Mouse (Mus musculus) stomach, postnatal 0 days (tissue): ENCODE data around the gene Zfhx3. TPM values are rescaled to one million over a fixed set of nuclear protein-coding genes. Genes with fewer than 3 reads are reported as not detected.

Experiments used
- ATAC-seq: fragments of 200-750 bp; cut with Nextera tagmentation; 2 replicates; pipeline ENCODE4 v1.8.0; 2017; ENCODE audit not compliant: low FRiP score, low TSS enrichment
- DNase-seq: peaks from one replicate; pipeline ENCODE4 v3.0.0-alpha.2; 2016; ENCODE audit warnings: low spot score
- H3K27ac ChIP-seq: fragments of 300-500 bp; sonication (generic); replicated peaks from 2 replicates; pipeline ENCODE4 v1.5.1; 2014; ENCODE audit warnings: mild to moderate bottlenecking, control low read depth
- H3K27me3 ChIP-seq: fragments of 300-500 bp; sonication (generic); 2 replicates; pipeline ENCODE4 v1.6.1; 2014; ENCODE audit warnings: low read length; ENCODE audit not compliant: control insufficient read depth, insufficient read depth
- H3K36me3 ChIP-seq: fragments of 300-500 bp; sonication (generic); 2 replicates; pipeline ENCODE4 v1.6.1; 2014; ENCODE audit warnings: low read length, mixed read lengths; ENCODE audit not compliant: control insufficient read depth, insufficient read depth
- H3K4me1 ChIP-seq: fragments of 300-500 bp; sonication (generic); replicated peaks from 2 replicates; pipeline ENCODE4 v1.6.1; 2014; ENCODE audit warnings: antibody characterized with exemption; ENCODE audit not compliant: control insufficient read depth, insufficient read depth
- H3K4me2 ChIP-seq: fragments of 300-500 bp; sonication (generic); replicated peaks from 2 replicates; pipeline ENCODE4 v1.6.1; 2014; ENCODE audit warnings: low read depth, mild to moderate bottlenecking, control low read depth, moderate library complexity
- H3K4me3 ChIP-seq: fragments of 300-500 bp; sonication (generic); 2 replicates; pipeline ENCODE4 v1.5.1; 2014; ENCODE audit warnings: low read depth, low read length, control low read depth
- H3K9ac ChIP-seq: fragments of 300-500 bp; sonication (generic); 2 replicates; pipeline ENCODE4 v1.6.1; 2014; ENCODE audit warnings: mild to moderate bottlenecking, low read length, control low read depth, mixed read lengths
- H3K9me3 ChIP-seq: fragments of 300-500 bp; sonication (generic); 2 replicates; pipeline ENCODE4 v1.6.1; 2016; ENCODE audit warnings: low read length; ENCODE audit not compliant: control insufficient read depth
- CTCF ChIP-seq: IDR thresholded peaks from 2 replicates; pipeline ENCODE4 v1.5.1; 2016; ENCODE audit warnings: antibody characterized with exemption, low read depth, mild to moderate bottlenecking, moderate library complexity
- EP300 ChIP-seq: optimal IDR thresholded peaks from 2 replicates; pipeline ENCODE3; 2016; ENCODE audit warnings: antibody characterized with exemption
- WGBS: fragments of 180-500 bp; shearing (Covaris S2); extraction: QIAGEN DNeasy Blood & Tissue Kit; methylation state at CpG from one replicate; pipeline ENCODE4 v1.1.7; 2014; 5-methylcytosine and 5-hydroxymethylcytosine counted together
- polyA plus RNA-seq: library from polyadenylated mRNA; unstranded; fragments of >200 nt; fragmentation: Nextera tagmentation; extraction: Ambion mirVana; gene quantifications from 2 replicates; pipeline ENCODE4 v1.2.1, GENCODE M21; 2015

The Zfhx3 gene
- polyA plus RNA-seq, 1 experiment from 2014 or later, result 4.6 TPM

DNA sequence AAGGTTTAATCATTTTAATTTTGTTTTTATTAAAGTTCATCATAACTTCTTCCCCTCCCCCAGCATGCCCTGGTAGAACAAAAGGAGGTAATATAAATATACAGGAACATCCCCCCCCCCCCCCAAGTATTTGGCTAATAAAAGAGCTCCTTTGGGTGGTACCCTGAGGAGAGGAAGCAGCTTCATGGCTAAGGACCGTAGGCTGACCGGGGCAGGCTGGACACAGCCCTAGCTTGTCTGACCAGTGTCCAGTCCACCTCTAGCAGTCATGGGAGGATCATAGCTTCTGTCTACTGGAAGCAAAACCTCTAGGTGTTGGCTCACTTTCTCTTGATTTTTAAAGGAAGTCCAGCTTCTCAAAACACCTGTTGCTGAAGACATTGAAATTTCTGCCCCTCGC is 927.0 kb downstream of the Zfhx3 start:
- Histone ChIP-seq H3K4me3 (no peak overlapping the region), H3K27me3 (no peaks in the 10 kb centered on the region), H3K27ac (no peak overlapping the region), H3K9ac (no peak overlapping the region), H3K4me1 (peaks cover 3% of the 10 kb centered on the region), H3K4me2 (no peak overlapping the region), H3K9me3 (no peaks in the 10 kb centered on the region), H3K36me3 (peaks cover 2% of the 10 kb centered on the region; the same call in 1 of the 2 replicates)
- 84% methylated on average over 3 of the region's 3 CpGs for WGBS
- ATAC-seq (no peak), DNase-seq (no peak)
- TF ChIP-seq CTCF (no peak), EP300 (no peak)

GRCm38 (mm10) chr8:108869935-108870334 is 927.5 kb downstream of the Zfhx3 start:
- H3K9me3 ChIP-seq, result no peaks in the 10 kb centered on the region
- no peak for TF ChIP-seq CTCF
- 44% methylated on average over 5 of the region's 5 CpGs for WGBS
- H3K27ac ChIP-seq, result no peak overlapping the region
- peaks cover 3% of the 10 kb centered on the region for H3K4me1 ChIP-seq
- DNase-seq (no peak), ATAC-seq (no peak)
- H3K4me3 ChIP-seq, result no peak overlapping the region
- no peak overlapping the region for H3K4me2 ChIP-seq
- H3K9ac ChIP-seq, result no peak overlapping the region
- H3K27me3 ChIP-seq, result no peaks in the 10 kb centered on the region
- peaks cover 2% of the 10 kb centered on the region; the same call in 1 of the 2 replicates for H3K36me3 ChIP-seq

GRCm38 (mm10) chr8:108870371-108870770 is 927.9 kb downstream of the Zfhx3 start:
- H3K4me1 ChIP-seq, result peaks cover 3% of the 10 kb centered on the region
- no peaks in the 10 kb centered on the region for H3K27me3 ChIP-seq
- WGBS, result 83% methylated on average over 3 of the region's 3 CpGs
- H3K27ac ChIP-seq, result no peak overlapping the region
- DNase-seq (no peak), ATAC-seq (no peak)
- H3K4me3 ChIP-seq, result no peak overlapping the region
- H3K36me3 ChIP-seq, result peaks cover 2% of the 10 kb centered on the region; the same call in 1 of the 2 replicates
- no peaks in the 10 kb centered on the region for H3K9me3 ChIP-seq
- no peak overlapping the region for H3K9ac ChIP-seq
- TF ChIP-seq EP300, result no peak
- TF ChIP-seq CTCF, result no peak
- no peak overlapping the region for H3K4me2 ChIP-seq

GRCm38 (mm10) chr8:108875722-108876121 is 933.3 kb downstream of the Zfhx3 start:
- DNase-seq, result no peak
- H3K36me3 ChIP-seq, result no peaks in the 10 kb centered on the region
- WGBS, result 72% methylated on average over 5 of the region's 5 CpGs

GRCm38 (mm10) chr8:108880101-108880500 is 937.7 kb downstream of the Zfhx3 start:
- H3K4me2 ChIP-seq, result no peak overlapping the region
- no peak overlapping the region for H3K9ac ChIP-seq
- WGBS, result 66% methylated on average over 6 of the region's 6 CpGs
- no peak overlapping the region for H3K4me3 ChIP-seq
- H3K27me3 ChIP-seq, result no peaks in the 10 kb centered on the region
- H3K9me3 ChIP-seq, result no peaks in the 10 kb centered on the region
- no peaks in the 10 kb centered on the region for H3K36me3 ChIP-seq
- no peak for DNase-seq
- TF ChIP-seq EP300 (no peak), CTCF (no peak)
- no peak overlapping the region for H3K27ac ChIP-seq
- ATAC-seq, result no peak
- peaks cover 4% of the 10 kb centered on the region for H3K4me1 ChIP-seq

More at GRCm38 (mm10) chr8:108875722-108876121, 933.3 kb downstream of the Zfhx3 start:
- TF ChIP-seq CTCF (no peak), EP300 (no peak)
- H3K4me2 ChIP-seq, result no peak overlapping the region
- no peaks in the 10 kb centered on the region for H3K27me3 ChIP-seq
- no peaks in the 10 kb centered on the region for H3K4me1 ChIP-seq
- H3K9ac ChIP-seq, result no peak overlapping the region
- no peak overlapping the region for H3K4me3 ChIP-seq
- ATAC-seq, result no peak
- H3K9me3 ChIP-seq, result no peaks in the 10 kb centered on the region
- H3K27ac ChIP-seq, result no peak overlapping the region

DNA sequence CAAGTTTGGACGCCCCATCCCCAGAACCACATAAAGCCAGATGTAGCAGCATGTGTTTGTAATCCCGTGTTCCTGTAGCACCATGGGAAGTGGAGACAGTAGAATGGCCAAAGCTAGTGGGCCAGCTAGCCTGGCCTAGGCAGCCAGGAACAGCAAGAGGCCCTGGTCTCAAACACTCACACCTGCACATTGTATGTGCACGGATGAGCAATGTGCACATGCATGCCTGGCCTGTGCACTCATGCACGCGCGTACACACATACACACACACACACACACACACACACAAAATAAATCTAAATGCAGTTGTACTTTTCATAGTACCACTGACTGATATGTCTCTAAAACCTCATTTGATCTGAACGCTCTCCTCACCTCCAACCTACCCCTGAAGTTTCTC is 938.9 kb downstream of the Zfhx3 start:
- DNase-seq, result no peak
- WGBS, result 95% methylated on average over 7 of the region's 7 CpGs
- H3K9me3 ChIP-seq, result no peaks in the 10 kb centered on the region

More for the DNA sequence above, 938.9 kb downstream of the Zfhx3 start:
- no peak overlapping the region for H3K9ac ChIP-seq
- H3K36me3 ChIP-seq, result no peaks in the 10 kb centered on the region
- TF ChIP-seq CTCF (no peak), EP300 (no peak)
- no peak overlapping the region for H3K27ac ChIP-seq
- H3K4me3 ChIP-seq, result no peak overlapping the region
- H3K27me3 ChIP-seq, result no peaks in the 10 kb centered on the region
- ATAC-seq, result no peak
- no peak overlapping the region for H3K4me2 ChIP-seq
- peaks cover 6% of the 10 kb centered on the region for H3K4me1 ChIP-seq
